Mouse (Mus musculus) megakaryocyte, embryonic 14.5 days (primary cell): ENCODE measurements around the gene Wdr54. TPM values are rescaled to one million over a fixed set of nuclear protein-coding genes. Genes with fewer than 3 reads are reported as not detected.
A peak's percentile ranks its signal among the peaks of the same experiment; 100 is the strongest.

Source experiments
- H3K27me3 ChIP-seq: replicated peaks from 2 replicates; pipeline ENCODE3; 2012; ENCODE audit warnings: inconsistent platforms
- H3K36me3 ChIP-seq: replicated peaks from 2 replicates; pipeline ENCODE3; 2012; ENCODE audit warnings: low read length, inconsistent platforms, mixed read lengths
- H3K4me1 ChIP-seq: 2 replicates; pipeline ENCODE4 v1.6.1; 2012; ENCODE audit warnings: inconsistent platforms
- H3K4me3 ChIP-seq: replicated peaks from 2 replicates; pipeline ENCODE3; 2012; ENCODE audit warnings: moderate library complexity, mild to moderate bottlenecking, inconsistent platforms
- H3K9me3 ChIP-seq: 2 replicates; pipeline ENCODE4 v1.6.1; 2012; ENCODE audit warnings: inconsistent platforms
- FLI1 ChIP-seq: IDR thresholded peaks from 2 replicates; pipeline ENCODE4 v1.6.1; 2012; ENCODE audit warnings: low read length, inconsistent platforms, mixed read lengths
- GATA1 ChIP-seq: IDR thresholded peaks from 3 replicates; pipeline ENCODE4 v1.6.1; 2012; ENCODE audit warnings: mixed read lengths, low read length, inconsistent platforms, borderline replicate concordance
- polyA plus RNA-seq: library from polyadenylated mRNA; stranded (reverse); fragments of >175 nt; gene quantifications from 2 replicates; pipeline ENCODE4 v1.2.3, GENCODE M21; 2012; ENCODE audit warnings: low replicate concordance; ENCODE audit not compliant: insufficient read depth

Wdr54 gene
- polyA plus RNA-seq, 1 experiment = 2.0 TPM

DNA sequence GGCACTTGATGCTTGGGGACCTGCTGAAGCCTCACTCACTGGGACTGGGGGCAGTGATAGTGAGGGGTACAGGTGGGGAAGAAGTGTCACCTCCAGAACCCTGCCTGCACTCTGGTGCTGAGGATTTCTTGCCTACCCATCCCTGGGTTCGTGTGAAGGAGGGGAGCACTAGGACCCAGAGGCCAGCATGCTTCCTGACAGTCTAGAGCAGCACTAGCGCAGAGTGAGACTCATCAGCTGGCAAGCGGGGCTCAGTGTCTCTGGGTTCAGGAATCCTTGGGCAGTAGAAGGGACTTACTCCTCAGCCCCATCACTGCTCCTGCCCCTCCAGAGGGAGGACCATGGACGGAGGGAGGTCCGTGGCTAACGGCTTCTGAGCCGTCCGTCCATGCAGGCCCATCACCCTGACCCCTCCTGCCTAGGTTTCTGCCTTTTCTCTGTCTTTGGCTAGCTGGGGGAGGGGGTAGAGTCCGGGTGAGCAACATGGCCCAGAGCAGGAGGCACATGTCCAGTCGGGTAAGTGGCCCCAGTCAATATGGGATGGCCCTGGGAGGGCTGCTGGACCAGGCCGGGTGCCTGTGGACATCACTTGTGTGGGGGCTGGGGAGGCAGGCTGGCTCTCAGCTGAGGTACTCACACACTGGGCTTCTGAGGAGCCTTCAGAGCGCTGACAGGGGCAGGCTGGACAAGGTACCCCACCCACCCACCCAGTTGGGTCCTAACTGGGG lies 23.4 kb upstream of the Wdr54 start:
- H3K36me3 ChIP-seq = peaks cover 70% of the 10 kb centered on the region
- H3K9me3 ChIP-seq = no peaks in the 10 kb centered on the region
- H3K4me3 ChIP-seq = no peak overlapping the region
- no peak for TF ChIP-seq FLI1
- TF ChIP-seq GATA1 = no peak
- no peaks in the 10 kb centered on the region for H3K27me3 ChIP-seq
- peaks cover 20% of the 10 kb centered on the region for H3K4me1 ChIP-seq

DNA sequence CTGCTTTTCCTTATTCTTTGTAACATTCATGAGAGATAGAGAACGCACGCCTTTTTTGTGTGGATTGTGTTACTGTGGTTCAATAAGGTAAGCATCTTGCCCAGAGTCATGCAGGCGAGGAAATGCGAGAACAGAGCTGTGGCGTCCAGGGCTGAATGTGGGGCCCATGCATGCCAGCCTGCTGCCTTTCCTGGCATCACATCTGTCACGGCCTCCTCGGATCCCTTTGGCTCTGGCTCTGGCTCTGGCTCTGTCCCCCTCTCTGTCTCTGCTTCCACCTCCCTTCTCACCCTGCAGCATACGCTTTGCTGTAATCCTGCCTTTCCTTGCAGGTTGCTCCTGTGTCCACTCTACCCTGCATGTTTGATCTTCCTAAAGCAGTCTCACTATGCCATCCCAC lies 19.8 kb upstream of the Wdr54 start:
- no peaks in the 10 kb centered on the region for H3K9me3 ChIP-seq
- H3K4me3 ChIP-seq = peak overlapping the region; percentile 8
- H3K27me3 ChIP-seq = no peaks in the 10 kb centered on the region
- peaks cover 60% of the 10 kb centered on the region for H3K36me3 ChIP-seq
- TF ChIP-seq FLI1 = no peak
- TF ChIP-seq GATA1 = no peak
- peaks cover 34% of the 10 kb centered on the region for H3K4me1 ChIP-seq

DNA sequence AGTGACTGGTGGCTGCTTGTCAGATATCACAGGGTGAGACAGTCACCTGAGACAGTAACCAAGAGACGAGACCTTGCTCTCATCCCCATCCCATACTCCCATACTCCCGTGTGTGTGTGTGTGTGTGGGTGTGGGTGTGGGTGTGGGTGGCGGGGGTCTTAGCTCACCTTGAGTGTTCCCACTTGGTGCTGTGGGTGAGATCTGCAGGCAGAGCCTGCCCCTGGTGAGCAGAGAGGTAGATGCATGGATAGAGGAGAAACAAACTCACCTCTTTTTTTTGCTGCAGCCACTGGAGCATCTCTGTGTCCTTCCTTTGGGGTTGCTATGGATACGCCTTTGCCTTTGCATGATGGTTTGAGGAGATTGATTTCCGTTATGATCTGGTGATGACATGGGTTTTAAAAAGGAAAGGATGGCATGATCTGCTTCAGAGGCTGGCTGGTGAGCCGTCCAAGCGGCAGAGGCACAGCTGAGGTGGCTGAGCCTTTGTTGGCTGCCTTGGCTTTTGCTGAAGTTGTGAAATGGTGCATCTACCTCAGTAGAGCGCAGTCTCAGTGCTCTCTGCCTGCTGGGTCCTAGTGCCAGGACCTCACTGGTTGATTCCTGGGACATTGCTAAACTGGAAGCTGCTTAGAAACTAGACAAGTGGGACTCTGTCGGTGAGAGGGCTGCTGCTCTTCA lies 16.2 kb upstream of the Wdr54 start:
- peaks cover 56% of the 10 kb centered on the region for H3K4me1 ChIP-seq
- no peaks in the 10 kb centered on the region for H3K27me3 ChIP-seq
- H3K4me3 ChIP-seq = no peak overlapping the region
- H3K36me3 ChIP-seq = peaks cover 45% of the 10 kb centered on the region
- TF ChIP-seq GATA1 = no peak
- TF ChIP-seq FLI1 = no peak
- no peaks in the 10 kb centered on the region for H3K9me3 ChIP-seq

DNA sequence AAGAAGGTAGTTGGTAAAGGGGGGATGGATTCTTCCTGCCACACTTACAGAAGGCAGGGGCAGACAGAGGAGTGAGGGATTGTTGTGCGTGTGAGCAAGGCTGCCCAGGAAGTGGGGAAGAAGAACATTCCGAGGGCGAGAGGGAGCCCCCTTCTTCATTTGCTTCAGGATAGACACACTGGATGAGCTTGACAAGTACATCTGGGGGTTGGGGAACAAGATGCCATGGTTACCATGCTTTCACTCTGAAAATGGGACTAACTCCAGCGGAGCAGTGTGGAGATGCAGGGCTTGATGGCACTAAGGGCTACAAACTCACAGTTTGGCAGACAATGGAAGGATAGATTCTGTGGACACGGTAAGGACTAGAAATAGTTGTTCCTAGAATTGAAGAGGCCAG lies 14.9 kb upstream of the Wdr54 start:
- H3K4me1 ChIP-seq = peaks cover 59% of the 10 kb centered on the region
- no peaks in the 10 kb centered on the region for H3K27me3 ChIP-seq
- no peak for TF ChIP-seq GATA1

DNA sequence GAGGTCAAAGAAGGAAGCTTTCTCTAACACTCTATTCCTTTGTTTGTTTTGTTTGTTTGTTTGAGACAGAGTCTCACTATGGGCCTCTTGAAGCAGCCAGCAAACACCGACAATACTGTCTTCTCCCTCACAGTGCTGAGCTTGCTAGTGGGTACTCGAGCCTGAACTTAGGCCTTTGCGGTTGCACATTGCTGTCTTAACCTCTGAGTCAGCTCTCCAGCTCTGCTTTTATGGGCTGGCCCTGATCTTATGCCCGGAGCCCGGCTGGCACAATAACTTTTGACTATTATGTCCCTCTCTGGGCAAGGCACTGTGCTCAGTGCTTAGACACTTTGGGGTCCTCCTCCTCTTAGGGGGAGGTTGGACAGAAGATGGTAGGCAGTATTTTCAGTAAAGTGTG lies 13.7 kb upstream of the Wdr54 start:
- TF ChIP-seq GATA1 (no peak), FLI1 (no peak)
- no peaks in the 10 kb centered on the region for H3K27me3 ChIP-seq
- H3K4me3 ChIP-seq = no peak overlapping the region
- peaks cover 60% of the 10 kb centered on the region for H3K4me1 ChIP-seq
- H3K9me3 ChIP-seq = no peaks in the 10 kb centered on the region
- peaks cover 29% of the 10 kb centered on the region for H3K36me3 ChIP-seq

More for the DNA sequence above, 14.9 kb upstream of the Wdr54 start:
- Histone ChIP-seq H3K36me3 (peaks cover 35% of the 10 kb centered on the region), H3K4me3 (no peak overlapping the region), H3K9me3 (no peaks in the 10 kb centered on the region)

DNA sequence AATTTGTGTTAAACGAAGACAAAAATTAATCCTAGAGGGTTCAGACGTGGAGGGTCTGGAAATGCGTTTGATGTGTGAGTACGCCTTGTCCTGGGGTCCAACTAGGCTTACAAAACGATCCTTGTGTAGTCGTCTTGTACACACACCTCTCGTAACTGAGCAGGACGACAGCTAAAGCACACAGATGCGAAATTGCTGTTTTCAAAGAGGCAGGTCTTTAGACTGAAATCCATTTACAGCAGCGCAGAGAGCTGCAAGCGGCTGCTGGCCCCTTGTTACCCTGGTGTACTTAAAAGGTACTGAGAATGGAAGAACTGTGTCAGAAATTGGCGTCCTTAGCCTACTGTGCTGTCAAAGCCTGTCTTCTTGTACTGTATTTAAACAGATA lies 10.0 kb upstream of the Wdr54 start:
- Histone ChIP-seq H3K9me3 (no peaks in the 10 kb centered on the region), H3K4me3 (peak overlapping the region; percentile 96), H3K4me1 (peaks cover 76% of the 10 kb centered on the region), H3K36me3 (peaks cover 11% of the 10 kb centered on the region), H3K27me3 (peaks cover 15% of the 10 kb centered on the region)
- no peak for TF ChIP-seq FLI1
- no peak for TF ChIP-seq GATA1

DNA sequence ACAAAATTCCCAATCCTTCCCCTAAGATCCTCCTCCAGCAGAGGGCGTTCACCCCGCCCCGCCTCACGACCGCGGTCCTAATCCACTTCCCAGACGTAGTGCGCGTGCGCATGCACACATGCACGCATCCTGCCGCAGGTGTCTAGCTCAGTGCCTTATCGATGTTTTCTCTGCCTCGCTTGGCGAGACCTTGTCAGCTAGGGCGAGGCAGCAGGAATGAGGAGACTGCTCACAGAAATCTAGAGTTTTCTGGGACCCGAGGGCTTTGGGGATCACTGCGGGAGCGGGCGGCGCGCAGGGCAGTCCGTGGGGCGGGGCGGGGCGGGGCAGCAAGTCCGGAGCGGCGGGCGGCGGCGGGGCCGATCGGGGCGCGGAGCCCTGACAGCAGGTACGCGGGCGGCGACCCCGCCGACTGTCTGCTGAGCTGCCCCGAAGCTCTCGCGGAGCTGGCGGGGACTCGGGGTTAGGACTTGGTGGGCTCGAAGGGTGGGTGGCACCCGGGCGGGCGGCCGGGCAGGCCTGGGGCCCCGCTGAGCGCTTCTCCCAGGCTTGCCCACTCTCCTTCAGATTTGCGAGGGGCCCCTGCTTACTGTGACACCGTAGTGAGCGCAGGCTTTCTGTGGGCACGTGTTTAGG lies 9.5 kb upstream of the Wdr54 start, which contains the start of gene Dctn1:
TSS of gene Dctn1 (plus strand) at position 314 of the 636 bp plus-strand sequence.
- Histone ChIP-seq H3K27me3 (peaks cover 20% of the 10 kb centered on the region), H3K4me1 (peaks cover 76% of the 10 kb centered on the region), H3K4me3 (peak within 1 kb of the TSS; percentile 96), H3K36me3 (peaks cover 6% of the 10 kb centered on the region), H3K9me3 (no peaks in the 10 kb centered on the region)
- TF ChIP-seq GATA1 (no peak), FLI1 (no peak)

DNA sequence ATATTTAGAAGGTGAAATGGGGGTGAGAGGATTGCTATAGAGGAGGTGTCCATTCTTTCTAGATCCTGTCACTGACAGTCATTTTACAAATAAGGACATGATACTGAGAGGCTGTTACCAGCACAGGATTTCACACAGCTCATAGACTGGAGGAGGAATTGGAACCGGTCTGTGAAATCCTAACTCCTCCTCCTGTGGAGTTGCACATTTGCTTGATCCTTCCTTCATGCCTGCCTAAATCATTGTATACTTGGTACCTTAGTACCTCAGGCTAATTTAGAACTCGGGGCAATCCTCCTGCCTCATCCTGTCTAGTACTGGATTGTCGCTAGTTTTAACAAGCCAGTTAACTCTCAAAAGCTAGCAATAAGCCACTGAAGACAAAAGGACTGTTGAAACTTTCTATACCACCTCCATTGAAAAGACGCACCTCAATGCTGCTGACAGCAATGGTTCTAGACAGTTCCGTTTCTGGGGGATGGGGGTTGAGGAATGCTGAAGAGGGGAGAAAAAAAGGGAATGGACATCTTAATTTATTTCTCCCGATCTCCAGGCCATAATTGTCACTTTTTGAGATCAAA lies 8.9 kb upstream of the Wdr54 start:
- TF ChIP-seq GATA1 (no peak), FLI1 (no peak)

DNA sequence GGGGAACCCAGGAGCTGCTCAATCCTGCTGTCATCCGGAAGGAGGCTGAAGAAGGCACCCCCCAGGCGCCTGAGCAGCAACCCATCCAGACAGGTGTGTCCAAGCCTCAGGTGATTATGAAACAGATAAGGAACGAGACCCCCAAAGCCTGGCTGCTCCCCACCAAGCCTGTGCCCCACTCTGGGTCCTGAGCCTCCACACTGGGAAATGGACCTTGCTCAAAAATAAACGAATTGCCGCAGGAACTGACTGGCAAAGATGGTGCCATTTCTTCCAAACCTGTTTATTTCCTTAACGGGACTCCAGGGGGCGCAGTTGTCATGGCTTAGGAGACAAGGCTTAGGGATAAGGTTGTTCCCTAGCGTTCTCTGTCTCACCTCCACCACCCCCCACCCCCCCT lies 6.5 kb upstream of the Wdr54 start:
- H3K27me3 ChIP-seq = peaks cover 28% of the 10 kb centered on the region
- H3K4me3 ChIP-seq = peak overlapping the region; percentile 90
- H3K4me1 ChIP-seq = peaks cover 47% of the 10 kb centered on the region
- no peak for TF ChIP-seq FLI1
- no peak for TF ChIP-seq GATA1
- no peaks in the 10 kb centered on the region for H3K36me3 ChIP-seq
- H3K9me3 ChIP-seq = no peaks in the 10 kb centered on the region

More for the DNA sequence above, 8.9 kb upstream of the Wdr54 start:
- no peaks in the 10 kb centered on the region for H3K9me3 ChIP-seq
- H3K4me1 ChIP-seq = peaks cover 72% of the 10 kb centered on the region
- H3K27me3 ChIP-seq = peaks cover 26% of the 10 kb centered on the region
- peaks cover 6% of the 10 kb centered on the region for H3K36me3 ChIP-seq
- peak overlapping the region; percentile 96 for H3K4me3 ChIP-seq

DNA sequence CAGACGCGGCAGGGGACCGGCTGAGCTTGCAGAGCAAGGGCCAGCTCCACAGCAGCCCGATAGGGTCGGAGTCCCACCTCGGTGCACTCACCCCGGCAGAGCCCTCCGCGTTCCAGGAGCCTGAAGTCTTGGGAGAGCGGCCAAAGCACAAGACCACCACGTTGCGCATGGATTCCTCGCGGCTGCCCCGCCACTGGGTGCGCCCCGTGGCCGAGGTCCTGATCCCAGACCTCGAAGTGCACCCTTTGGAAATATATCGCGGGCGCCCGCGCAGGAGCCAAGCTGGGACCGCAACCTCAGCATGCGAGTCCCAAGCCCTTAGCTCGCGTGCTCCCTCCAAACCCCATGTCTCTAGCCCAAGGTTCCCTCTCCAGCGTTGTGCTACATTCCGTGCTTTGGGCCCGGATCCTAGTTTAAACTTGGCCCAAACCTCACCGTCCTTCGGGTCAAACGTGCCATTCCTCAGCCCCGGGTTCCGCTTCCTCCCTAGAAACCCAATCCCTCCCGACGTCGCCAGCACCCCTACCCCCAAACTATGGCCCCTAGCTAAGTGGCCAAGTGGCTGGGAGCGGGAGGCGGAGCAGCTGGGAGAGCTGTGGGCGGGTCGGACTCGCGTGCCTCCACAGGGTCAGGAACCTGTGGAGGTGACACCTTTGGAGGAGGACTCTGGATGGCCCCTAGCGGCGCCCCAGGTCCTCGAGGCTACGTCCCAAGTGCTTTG lies 5.9 kb upstream of the Wdr54 start:
- Histone ChIP-seq H3K27me3 (peaks cover 28% of the 10 kb centered on the region), H3K9me3 (no peaks in the 10 kb centered on the region), H3K4me3 (peak overlapping the region; percentile 90), H3K36me3 (no peaks in the 10 kb centered on the region), H3K4me1 (peaks cover 41% of the 10 kb centered on the region)
- TF ChIP-seq GATA1 = no peak
- TF ChIP-seq FLI1 = no peak
